Mouse (Mus musculus) ES-Bruce4 (cell line): ENCODE data around the gene Nrxn3.

Experiments
- CTCF ChIP-seq: IDR thresholded peaks from one replicate; pipeline ENCODE4 v1.8.1; 2011; ENCODE audit warnings: low read depth, low read length
- EP300 ChIP-seq: IDR thresholded peaks from 2 replicates; pipeline ENCODE4 v1.6.1; 2011; ENCODE audit warnings: low read depth, low read length; ENCODE audit not compliant: insufficient read depth

GRCm38 (mm10) chr12:89668856-89669255 is 946.2 kb downstream of the Nrxn3 start:
- TF ChIP-seq EP300 (no peak), CTCF (no peak)
